Mouse (Mus musculus) adrenal gland, postnatal 10 days (tissue): Measurements from ENCODE around the gene Fbxo41. TPM values are rescaled to one million over a fixed set of nuclear protein-coding genes. Genes with fewer than 3 reads are reported as not detected.
"Not testable (repeated sequence)": the region's sequence is repeated elsewhere in the genome, so short reads cannot be mapped to it uniquely, and the experiment has no call there.

Source experiments
- DNase-seq: peaks from one replicate; pipeline ENCODE4 v3.0.0; 2021; ENCODE audit warnings: mixed read lengths
- total RNA-seq, 2 experiments: library from RNA; stranded (reverse); gene quantifications; 2 replicates each; pipeline ENCODE4 v1.2.3; 2021

Gene Fbxo41
- total RNA-seq, 2 experiments from 2014 or later, result 0.60 to 1.4 TPM

- no peak for DNase-seq
These were observed 11.2 kb downstream of the Fbxo41 start for GRCm38 (mm10) chr6:85491606-85492005.

GRCm38 (mm10) chr6:85490252-85490651, 12.5 kb downstream of the Fbxo41 start:
- no peak for DNase-seq

- no peak for DNase-seq
These were observed 13.1 kb downstream of the Fbxo41 start for GRCm38 (mm10) chr6:85489717-85490116.

- no peak for DNase-seq
These were observed 14.3 kb downstream of the Fbxo41 start for GRCm38 (mm10) chr6:85488510-85488909.

GRCm38 (mm10) chr6:85485738-85486137, 17.1 kb downstream of the Fbxo41 start:
- DNase-seq, result no peak

- no peak for DNase-seq
These were observed 18.7 kb downstream of the Fbxo41 start for GRCm38 (mm10) chr6:85483843-85484721.

- no peak for DNase-seq
These were observed 22.1 kb downstream of the Fbxo41 start for GRCm38 (mm10) chr6:85480685-85481084.

GRCm38 (mm10) chr6:85479979-85480378, 22.8 kb downstream of the Fbxo41 start:
- no peak for DNase-seq

- no peak for DNase-seq
These were observed 24.4 kb downstream of the Fbxo41 start for GRCm38 (mm10) chr6:85478416-85478815.

GRCm38 (mm10) chr6:85477366-85477917, 25.4 kb downstream of the Fbxo41 start:
- DNase-seq, result peak; percentile 55

GRCm38 (mm10) chr6:85475581-85475980, 27.2 kb downstream of the Fbxo41 start:
- no peak for DNase-seq

- no peak for DNase-seq
These were observed 30.3 kb downstream of the Fbxo41 start for GRCm38 (mm10) chr6:85472542-85472941.

GRCm38 (mm10) chr6:85471962-85472361, 30.8 kb downstream of the Fbxo41 start:
- no peak for DNase-seq

GRCm38 (mm10) chr6:85469660-85470430, 32.9 kb downstream of the Fbxo41 start:
- DNase-seq, result peak; percentile 40

GRCm38 (mm10) chr6:85465381-85465780, 37.4 kb downstream of the Fbxo41 start:
- DNase-seq, result no peak

GRCm38 (mm10) chr6:85459621-85460020, 43.2 kb downstream of the Fbxo41 start:
- no peak for DNase-seq

- peak; percentile 33 for DNase-seq
These were observed 50.0 kb downstream of the Fbxo41 start for GRCm38 (mm10) chr6:85452816-85453215.

GRCm38 (mm10) chr6:85452411-85452665, 50.5 kb downstream of the Fbxo41 start:
- no peak for DNase-seq

GRCm38 (mm10) chr6:85451664-85452410, 51.0 kb downstream of the Fbxo41 start, which contains the start of gene Pradc1:
TSS of gene Pradc1 (minus strand) at chr6:85451970.
- peak; percentile 97 for DNase-seq

- peak; percentile 99 for DNase-seq
These were observed 51.8 kb downstream of the Fbxo41 start, which contains the start of gene Cct7 for GRCm38 (mm10) chr6:85450697-85451663. TSS of gene Cct7 (plus strand) at chr6:85451514.

- not testable (repeated sequence) for DNase-seq
These were observed 52.7 kb downstream of the Fbxo41 start for GRCm38 (mm10) chr6:85450140-85450539.
